Mouse (Mus musculus): ENCODE results near the gene Crybg2. TPM values are rescaled to one million over a fixed set of nuclear protein-coding genes. Genes with fewer than 3 reads are reported as not detected.

Gene Crybg2
- polyA plus RNA-seq, 1 experiment = 5.7 TPM

GRCm38 (mm10) chr4:134097015-134097608 lies 36.5 kb downstream of the Crybg2 start:
- Histone ChIP-seq H3K4me3 (ENCODE audit: control insufficient read depth, insufficient read depth, low read length) (no peak overlapping the region), H3K4me1 (replicated peaks; ENCODE audit: control insufficient read depth, insufficient read depth, low read length) (peaks cover 64% of the 10 kb centered on the region), H3K27ac (ENCODE audit: control insufficient read depth, insufficient read depth, low read length) (peak overlapping the region; percentile 96), H3K36me3 (ENCODE audit: control insufficient read depth, insufficient read depth, low read length) (no peaks in the 10 kb centered on the region), H3K27me3 (ENCODE audit: control insufficient read depth, insufficient read depth, low read length) (no peaks in the 10 kb centered on the region)
- no peak for TF ChIP-seq POLR2A (IDR thresholded peaks at IDR 0.05; ENCODE audit: control insufficient read depth, extremely low read depth, insufficient read depth, low read length, poor library complexity)
- TF ChIP-seq CTCF (IDR thresholded peaks at IDR 0.05; ENCODE audit: borderline replicate concordance, control insufficient read depth, extremely low read depth, insufficient read depth, low read length, poor library complexity) = no peak
- WGBS = 10% methylated on average over 5 of the region's 5 CpGs
- DNase-seq = no peak

GRCm38 (mm10) chr4:134098628-134099027 lies 38.0 kb downstream of the Crybg2 start:
- WGBS = 3% methylated on average over 8 of the region's 8 CpGs
- Histone ChIP-seq H3K27me3 (ENCODE audit: control insufficient read depth, insufficient read depth, low read length) (no peaks in the 10 kb centered on the region), H3K27ac (ENCODE audit: control insufficient read depth, insufficient read depth, low read length) (peak overlapping the region; percentile 96), H3K4me3 (ENCODE audit: control insufficient read depth, insufficient read depth, low read length) (no peak overlapping the region), H3K4me1 (replicated peaks; ENCODE audit: control insufficient read depth, insufficient read depth, low read length) (peaks cover 54% of the 10 kb centered on the region), H3K36me3 (ENCODE audit: control insufficient read depth, insufficient read depth, low read length) (no peaks in the 10 kb centered on the region)
- peak; percentile 87 for DNase-seq
- 0 out of 2 replicates have a peak, but pooled peaks have one; percentile 10 for TF ChIP-seq CTCF (IDR thresholded peaks at IDR 0.05; ENCODE audit: borderline replicate concordance, control insufficient read depth, extremely low read depth, insufficient read depth, low read length, poor library complexity)
- 0 out of 2 replicates have a peak, but pooled peaks have one; percentile 24 for TF ChIP-seq POLR2A (IDR thresholded peaks at IDR 0.05; ENCODE audit: control insufficient read depth, extremely low read depth, insufficient read depth, low read length, poor library complexity)

- Histone ChIP-seq H3K4me3 (ENCODE audit: control insufficient read depth, insufficient read depth, low read length) (no peak overlapping the region), H3K27me3 (ENCODE audit: control insufficient read depth, insufficient read depth, low read length) (no peaks in the 10 kb centered on the region), H3K27ac (ENCODE audit: control insufficient read depth, insufficient read depth, low read length) (peak overlapping the region; percentile 32; the same call in 1 of the 2 replicates), H3K4me1 (replicated peaks; ENCODE audit: control insufficient read depth, insufficient read depth, low read length) (peaks cover 44% of the 10 kb centered on the region), H3K36me3 (ENCODE audit: control insufficient read depth, insufficient read depth, low read length) (no peaks in the 10 kb centered on the region)
- WGBS = 80% methylated on average over 4 of the region's 4 CpGs
- TF ChIP-seq CTCF (IDR thresholded peaks at IDR 0.05; ENCODE audit: borderline replicate concordance, control insufficient read depth, extremely low read depth, insufficient read depth, low read length, poor library complexity) (no peak), POLR2A (IDR thresholded peaks at IDR 0.05; ENCODE audit: control insufficient read depth, extremely low read depth, insufficient read depth, low read length, poor library complexity) (no peak)
- DNase-seq = no peak
These were observed 39.6 kb downstream of the Crybg2 start for GRCm38 (mm10) chr4:134100245-134100644.

- Histone ChIP-seq H3K27me3 (ENCODE audit: control insufficient read depth, insufficient read depth, low read length) (no peaks in the 10 kb centered on the region), H3K27ac (ENCODE audit: control insufficient read depth, insufficient read depth, low read length) (no peak within 1 kb of the TSS), H3K4me1 (replicated peaks; ENCODE audit: control insufficient read depth, insufficient read depth, low read length) (peaks cover 44% of the 10 kb centered on the region), H3K4me3 (ENCODE audit: control insufficient read depth, insufficient read depth, low read length) (peak within 1 kb of the TSS; percentile 68), H3K36me3 (ENCODE audit: control insufficient read depth, insufficient read depth, low read length) (no peaks in the 10 kb centered on the region)
- TF ChIP-seq POLR2A (IDR thresholded peaks at IDR 0.05; ENCODE audit: control insufficient read depth, extremely low read depth, insufficient read depth, low read length, poor library complexity) (no peak), CTCF (IDR thresholded peaks at IDR 0.05; ENCODE audit: borderline replicate concordance, control insufficient read depth, extremely low read depth, insufficient read depth, low read length, poor library complexity) (0 out of 2 replicates have a peak, but pooled peaks have one; percentile 26)
- DNase-seq = peak; percentile 85
- WGBS = 19% methylated on average over 34 of the region's 34 CpGs
These were observed 41.5 kb downstream of the Crybg2 start, which contains the start of gene Ubxn11 for GRCm38 (mm10) chr4:134101979-134102741. TSS of gene Ubxn11 (plus strand) at chr4:134102570.

- WGBS = 17% methylated on average over 21 of the region's 21 CpGs
- TF ChIP-seq CTCF (IDR thresholded peaks at IDR 0.05; ENCODE audit: borderline replicate concordance, control insufficient read depth, extremely low read depth, insufficient read depth, low read length, poor library complexity) (no peak), POLR2A (IDR thresholded peaks at IDR 0.05; ENCODE audit: control insufficient read depth, extremely low read depth, insufficient read depth, low read length, poor library complexity) (no peak)
- H3K4me3 ChIP-seq (ENCODE audit: control insufficient read depth, insufficient read depth, low read length) = peak overlapping the region; percentile 68
- H3K4me1 ChIP-seq (replicated peaks; ENCODE audit: control insufficient read depth, insufficient read depth, low read length) = peaks cover 45% of the 10 kb centered on the region
- no peaks in the 10 kb centered on the region for H3K27me3 ChIP-seq (ENCODE audit: control insufficient read depth, insufficient read depth, low read length)
- H3K27ac ChIP-seq (ENCODE audit: control insufficient read depth, insufficient read depth, low read length) = no peak overlapping the region
- H3K36me3 ChIP-seq (ENCODE audit: control insufficient read depth, insufficient read depth, low read length) = no peaks in the 10 kb centered on the region
- no peak for DNase-seq
These were observed 42.1 kb downstream of the Crybg2 start for GRCm38 (mm10) chr4:134102742-134103119.

- DNase-seq = no peak
- peaks cover 51% of the 10 kb centered on the region for H3K4me1 ChIP-seq (replicated peaks; ENCODE audit: control insufficient read depth, insufficient read depth, low read length)
- WGBS = 8% methylated on average over 7 of the region's 7 CpGs
- TF ChIP-seq POLR2A (IDR thresholded peaks at IDR 0.05; ENCODE audit: control insufficient read depth, extremely low read depth, insufficient read depth, low read length, poor library complexity) (no peak), CTCF (IDR thresholded peaks at IDR 0.05; ENCODE audit: borderline replicate concordance, control insufficient read depth, extremely low read depth, insufficient read depth, low read length, poor library complexity) (no peak)
- no peak overlapping the region for H3K27ac ChIP-seq (ENCODE audit: control insufficient read depth, insufficient read depth, low read length)
- H3K4me3 ChIP-seq (ENCODE audit: control insufficient read depth, insufficient read depth, low read length) = no peak overlapping the region
- no peaks in the 10 kb centered on the region for H3K27me3 ChIP-seq (ENCODE audit: control insufficient read depth, insufficient read depth, low read length)
- H3K36me3 ChIP-seq (ENCODE audit: control insufficient read depth, insufficient read depth, low read length) = no peaks in the 10 kb centered on the region
These were observed 45.5 kb downstream of the Crybg2 start for GRCm38 (mm10) chr4:134106105-134106504.
